Mouse (Mus musculus) bone marrow macrophage, adult 2 months (primary cell): ENCODE results near the gene Sapcd1.

Experiments
- CTCF ChIP-seq: IDR thresholded peaks from 2 replicates; pipeline ENCODE4 v1.5.1; 2012; ENCODE audit warnings: low read depth, mild to moderate bottlenecking, low read length, moderate library complexity
- POLR2A ChIP-seq: IDR thresholded peaks from 2 replicates; pipeline ENCODE4 v1.6.1; 2012; ENCODE audit warnings: mild to moderate bottlenecking, low read depth, low read length, borderline replicate concordance

GRCm38 (mm10) chr17:35032323-35032870 lies 4.6 kb upstream of the Sapcd1 start:
- TF ChIP-seq CTCF: 0 out of 2 replicates have a peak, but pooled peaks have one; percentile 8
- TF ChIP-seq POLR2A: no peak
